Mouse (Mus musculus) adrenal gland, postnatal 4 days (tissue): ENCODE results near the gene Rtp3. TPM values are rescaled to one million over a fixed set of nuclear protein-coding genes. Genes with fewer than 3 reads are reported as not detected.

Source experiments
- DNase-seq, 2 experiments: peaks; one replicate each; pipeline ENCODE4 v3.0.0; 2021 to 2022; ENCODE audit warnings: low spot score in 2 of 2, mixed read lengths in 2 of 2
- long read RNA-seq, 2 experiments: library from polyadenylated mRNA; stranded (forward); transcript quantifications; one replicate each; pipeline ENCODE4 v2.0.0; 2021
- total RNA-seq, 2 experiments: library from RNA; stranded (reverse); gene quantifications; 2 replicates each; pipeline ENCODE4 v1.2.3; 2021

The Rtp3 gene
- 1 to 10 TPM; 2.1 to 7.6 TPM for total RNA-seq
- long read RNA-seq, experiment 1, partial matches to known transcripts, result 0 of 1 reads
- long read RNA-seq, experiment 1, other reads (novel, unspliced or antisense), result 0 of 1 reads
- long read RNA-seq, experiment 2, result 0 reads

- DNase-seq, result no peak
Measured at GRCm38 (mm10) chr9:110990204-110990603, at the start of gene Rtp3. Gene Rtp3, minus strand, starts transcription at chr9:110990583.

GRCm38 (mm10) chr9:111039966-111040365 is 49.6 kb upstream of the Rtp3 start:
- DNase-seq, result no peak

DNA sequence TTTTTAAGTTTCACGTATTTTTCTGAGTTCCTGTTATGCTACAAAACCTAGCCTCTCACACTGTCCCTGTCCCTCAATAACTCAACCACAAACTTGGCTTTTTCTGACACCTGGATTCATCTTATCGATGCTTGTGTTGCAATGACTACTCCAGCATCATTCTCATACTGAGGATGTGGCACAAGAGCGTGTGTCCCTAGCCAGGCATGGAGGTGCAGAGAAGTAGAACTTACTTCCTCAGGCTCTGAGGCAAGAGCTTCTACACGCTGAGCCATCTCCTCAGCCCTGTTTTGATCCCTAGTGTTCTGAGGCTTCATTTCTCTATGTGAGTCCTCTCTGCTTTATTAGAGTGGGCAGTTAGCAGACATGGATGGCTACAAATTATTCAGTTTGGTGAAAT is 43.3 kb upstream of the Rtp3 start:
- DNase-seq, result no peak

- no peak for DNase-seq
Measured at GRCm38 (mm10) chr9:111026791-111027190, 36.4 kb upstream of the Rtp3 start.

DNA sequence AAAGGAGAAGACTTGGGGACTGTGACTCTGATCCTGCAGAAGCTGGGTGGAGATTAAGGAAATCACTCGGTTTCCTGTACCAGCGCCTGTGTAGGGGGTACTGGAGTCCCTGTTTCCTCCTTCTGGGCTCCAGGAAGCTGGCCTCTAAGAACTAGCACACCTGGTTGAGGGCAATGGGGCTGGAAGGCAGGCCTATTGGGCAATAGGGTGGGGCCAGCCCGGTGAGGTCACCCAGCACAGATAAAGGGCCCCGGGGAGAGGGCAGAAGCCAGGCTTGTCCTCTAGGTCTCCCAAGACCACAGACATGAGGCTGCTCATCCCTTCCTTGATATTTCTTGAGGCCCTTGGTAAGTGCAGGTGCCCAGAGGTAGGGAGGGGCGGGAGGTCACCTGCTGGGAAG is 28.6 kb upstream of the Rtp3 start, which contains the start of gene Ltf:
Gene Ltf (plus strand): TSS at position 250 of the 400 bp plus-strand sequence.
- DNase-seq, result no peak

DNA sequence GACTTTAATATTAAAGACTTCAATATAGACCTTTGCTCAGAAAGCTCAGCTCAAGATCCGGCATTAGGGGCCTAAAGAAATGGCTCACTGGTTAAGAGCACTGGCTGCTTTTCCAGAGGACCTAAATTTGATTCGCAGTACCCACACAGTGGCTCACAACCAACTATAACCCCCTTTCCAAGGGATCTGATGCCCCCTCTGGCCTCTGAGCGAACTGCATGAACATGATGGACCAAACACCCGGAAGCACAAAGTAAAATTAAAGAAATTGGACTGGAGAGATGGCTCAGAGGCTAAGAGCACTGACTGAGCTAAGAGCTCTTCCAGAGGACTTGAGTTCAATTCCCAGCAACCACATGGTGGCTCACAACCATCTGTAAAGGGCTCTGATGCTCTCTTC is 25.3 kb upstream of the Rtp3 start:
- DNase-seq, result no peak

GRCm38 (mm10) chr9:111012041-111012440 is 21.7 kb upstream of the Rtp3 start:
- no peak for DNase-seq

DNA sequence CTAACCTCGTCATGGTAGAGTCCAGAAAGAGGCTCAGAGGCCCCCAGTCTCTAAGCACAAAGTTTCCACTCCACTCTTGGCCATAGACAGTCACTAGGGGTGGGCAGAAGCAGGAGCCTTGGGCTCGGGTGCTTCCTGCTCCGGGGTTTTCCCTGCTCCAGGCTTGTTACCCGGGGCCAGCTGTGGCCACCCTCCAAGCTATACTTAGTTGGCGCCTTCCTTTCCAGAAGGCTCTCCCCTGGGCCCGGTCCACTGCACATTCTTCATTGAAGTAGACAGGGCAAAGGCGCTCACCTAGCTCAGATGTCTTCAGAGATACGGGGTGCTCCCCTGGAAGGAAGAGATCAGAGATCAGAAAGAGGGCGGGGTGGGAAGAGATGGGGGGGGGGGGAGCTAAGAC is 21.2 kb upstream of the Rtp3 start:
- no peak for DNase-seq

DNA sequence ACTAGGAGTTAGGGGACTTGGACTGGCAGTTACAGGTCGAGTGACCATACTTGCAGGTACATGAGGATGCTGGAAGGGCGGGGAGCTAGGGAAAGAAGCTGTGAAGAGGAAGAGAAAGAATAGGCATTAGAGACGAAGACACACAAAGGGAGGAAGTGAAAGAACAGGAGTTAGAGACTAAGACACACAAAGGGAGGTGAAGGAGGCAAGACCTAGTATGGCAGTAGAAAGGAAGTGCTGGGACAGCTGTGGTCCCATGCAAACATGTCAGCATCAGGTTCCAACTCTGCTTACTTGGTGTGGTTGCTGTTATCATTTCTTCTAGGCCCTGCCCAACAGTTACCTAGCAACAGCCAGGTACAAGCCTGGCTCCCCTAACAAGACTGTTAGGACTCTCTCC is 19.4 kb upstream of the Rtp3 start:
- DNase-seq, result no peak

GRCm38 (mm10) chr9:111006544-111006943 is 16.2 kb upstream of the Rtp3 start:
- DNase-seq, result no peak

DNA sequence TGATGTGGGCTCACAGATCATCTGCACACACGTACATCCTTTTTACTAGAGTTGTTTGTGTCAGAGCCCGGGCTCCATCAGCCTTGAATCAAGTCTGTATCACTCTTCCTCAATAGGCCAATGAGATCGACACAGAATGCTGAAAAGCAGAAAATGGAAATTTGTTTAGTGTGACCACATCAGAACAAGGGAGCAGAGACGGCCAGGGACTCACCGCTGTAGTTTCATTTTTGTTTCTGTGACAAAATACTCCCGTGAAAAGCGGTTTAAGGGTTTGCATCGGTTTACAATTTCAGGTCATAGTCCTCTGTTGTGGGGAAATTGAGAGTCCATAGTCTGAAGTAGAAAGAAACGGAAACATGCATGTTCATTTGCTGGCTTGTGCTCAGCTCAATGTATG is 12.9 kb upstream of the Rtp3 start:
- DNase-seq, result no peak

DNA sequence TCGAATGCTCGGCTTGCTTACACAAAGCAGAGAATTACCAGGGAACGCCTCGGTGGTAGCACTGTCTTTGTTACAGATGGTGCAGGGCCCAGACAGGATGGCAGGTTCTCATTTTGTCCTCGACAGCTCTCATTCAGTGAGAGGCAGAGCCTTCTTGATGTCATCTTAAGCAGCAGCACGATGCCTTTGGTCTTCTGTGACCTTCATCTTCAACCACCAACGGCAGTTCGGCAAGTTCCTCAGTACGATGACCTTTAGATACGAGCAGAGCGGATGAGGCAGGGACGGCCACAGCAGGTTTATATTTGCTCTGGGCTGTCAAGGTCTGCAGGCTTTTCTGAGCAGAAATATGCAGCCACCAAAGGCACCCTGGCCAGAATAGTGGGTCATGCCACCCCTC is 11.2 kb upstream of the Rtp3 start:
- DNase-seq, result no peak

- no peak for DNase-seq
Measured at GRCm38 (mm10) chr9:110999856-111000255, 9.5 kb upstream of the Rtp3 start.

DNA sequence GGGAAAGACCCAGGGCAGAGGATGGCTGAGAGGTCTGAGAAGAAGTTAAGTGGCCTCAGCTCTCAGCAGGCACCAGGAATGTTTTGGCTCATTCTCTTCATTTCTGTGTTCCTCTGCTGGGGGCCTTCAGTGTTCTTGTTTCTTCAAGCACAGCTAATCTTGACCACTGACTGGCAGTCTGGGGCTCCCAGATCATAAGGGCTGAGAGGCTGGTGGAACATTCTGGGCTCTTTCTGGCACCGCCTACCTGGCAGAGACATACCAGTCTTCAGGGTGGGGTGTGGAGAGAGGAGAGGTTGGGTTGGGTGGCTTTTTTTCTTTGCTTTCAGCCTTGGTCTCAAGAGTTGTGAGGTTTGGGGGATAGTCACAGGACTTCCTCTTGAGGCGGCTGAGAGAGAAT is 8.7 kb upstream of the Rtp3 start:
- DNase-seq, result no peak

DNA sequence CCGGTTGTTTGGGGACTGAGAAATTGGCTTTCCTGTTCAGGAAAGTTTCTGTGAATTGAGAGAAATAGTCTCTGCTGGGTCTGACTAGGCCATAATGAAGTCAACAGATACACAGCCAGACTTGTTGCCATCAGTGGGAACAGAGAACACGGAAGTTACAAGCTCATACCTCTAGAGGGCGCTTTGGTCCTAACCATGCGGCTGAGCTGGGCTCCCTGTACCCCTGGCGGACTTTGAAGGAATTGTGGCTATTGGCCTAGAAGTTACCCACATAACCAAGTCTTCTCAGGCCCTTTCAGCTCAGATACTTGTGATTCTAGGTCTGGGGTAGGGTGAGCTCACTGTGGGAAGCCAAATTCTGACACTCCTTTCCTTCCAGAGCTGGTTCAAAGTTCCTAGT is 6.9 kb upstream of the Rtp3 start:
- peak; percentile 21 to 57 for DNase-seq

DNA sequence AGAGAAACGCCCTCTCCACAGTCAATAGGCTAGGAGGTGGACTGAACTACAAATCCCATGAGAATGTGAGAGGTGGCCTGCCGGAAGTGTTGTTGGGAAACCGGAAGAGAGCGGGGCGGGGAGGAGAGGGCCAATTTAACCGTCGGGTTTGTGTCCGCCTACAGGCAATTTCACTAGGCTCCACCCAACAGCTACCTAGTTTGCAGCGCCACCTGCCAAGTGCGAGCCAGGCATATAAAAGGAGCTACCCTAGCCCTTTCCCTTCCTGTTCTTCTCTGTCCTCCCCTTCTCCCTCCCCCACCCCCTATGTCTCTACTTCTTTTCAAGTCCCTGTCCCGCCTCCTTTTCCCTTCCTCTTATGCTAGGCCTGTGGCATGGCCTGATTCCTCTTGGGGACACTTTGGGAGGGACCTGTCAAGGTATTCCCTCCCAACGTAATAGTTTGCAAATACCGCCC is 4.4 kb upstream of the Rtp3 start:
- peak in 1 of 2 experiments; percentile 32 for DNase-seq

DNA sequence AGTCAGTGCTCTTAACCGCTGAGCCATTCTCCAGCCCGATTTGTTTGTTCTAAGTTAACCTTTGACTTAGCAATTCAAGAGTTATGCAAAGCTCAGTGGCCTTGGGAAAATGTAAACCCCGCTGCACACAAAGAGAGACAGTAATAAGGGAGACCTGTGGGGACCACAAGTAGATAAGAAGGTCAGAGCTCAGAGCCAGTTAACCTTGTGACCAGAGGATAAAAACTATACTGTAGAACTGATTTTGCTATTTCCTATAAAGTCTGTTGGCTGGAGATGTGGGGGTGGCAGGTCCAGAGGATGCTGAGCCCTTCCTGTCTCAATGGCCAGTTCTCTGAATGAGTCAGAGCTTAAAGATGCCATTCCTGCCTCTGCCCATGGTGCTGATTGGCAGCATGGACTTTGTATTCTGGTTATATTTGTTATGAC is 2.9 kb upstream of the Rtp3 start:
- DNase-seq, result no peak

GRCm38 (mm10) chr9:110989543-110989942 is 840 bp downstream of the Rtp3 start:
- no peak for DNase-seq

- DNase-seq, result no peak
Measured at GRCm38 (mm10) chr9:110989141-110989540, 1.2 kb downstream of the Rtp3 start.

DNA sequence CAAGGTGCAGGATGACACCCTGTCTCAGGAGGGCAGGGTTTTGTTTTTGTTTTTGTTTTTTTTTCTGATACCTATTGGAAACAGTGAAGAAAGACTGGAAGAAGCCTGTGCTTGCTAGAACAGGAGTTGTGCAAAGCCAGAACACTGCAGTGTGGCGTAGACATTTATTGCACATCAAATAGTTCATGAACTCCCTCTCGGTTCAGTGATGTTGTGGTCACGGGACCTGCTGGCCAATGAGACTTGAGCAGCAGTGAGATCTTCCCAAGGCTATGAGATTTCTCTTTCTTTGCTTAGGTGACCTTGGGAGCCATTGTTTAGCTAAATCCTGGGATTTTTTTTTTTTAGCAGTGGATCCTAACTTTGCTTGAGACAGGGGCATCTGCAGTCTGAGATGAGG is 2.3 kb downstream of the Rtp3 start:
- DNase-seq, result no peak

GRCm38 (mm10) chr9:110987331-110987730 is 3.1 kb downstream of the Rtp3 start:
- no peak for DNase-seq

DNA sequence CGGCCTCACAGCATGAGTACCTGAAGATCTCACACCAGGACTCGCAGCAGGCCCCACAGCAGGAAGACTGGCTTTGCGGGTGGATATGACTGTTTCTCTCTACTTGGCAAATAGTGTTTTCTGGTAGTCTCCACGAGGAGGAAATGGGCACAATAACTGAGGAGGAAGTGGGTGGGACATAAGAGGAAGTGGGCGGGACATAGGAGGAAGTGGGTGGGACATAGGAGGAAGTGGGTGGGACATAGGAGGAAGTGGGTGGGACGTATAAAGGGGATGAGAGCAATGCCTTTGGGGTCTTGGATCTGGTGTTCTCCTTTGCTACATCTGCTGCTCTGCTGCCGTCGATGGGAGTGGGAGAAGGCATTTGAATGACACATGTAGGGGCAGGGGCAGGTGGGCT is 4.4 kb downstream of the Rtp3 start:
- DNase-seq, result no peak

GRCm38 (mm10) chr9:110985541-110985940 is 4.8 kb downstream of the Rtp3 start:
- DNase-seq, result no peak

DNA sequence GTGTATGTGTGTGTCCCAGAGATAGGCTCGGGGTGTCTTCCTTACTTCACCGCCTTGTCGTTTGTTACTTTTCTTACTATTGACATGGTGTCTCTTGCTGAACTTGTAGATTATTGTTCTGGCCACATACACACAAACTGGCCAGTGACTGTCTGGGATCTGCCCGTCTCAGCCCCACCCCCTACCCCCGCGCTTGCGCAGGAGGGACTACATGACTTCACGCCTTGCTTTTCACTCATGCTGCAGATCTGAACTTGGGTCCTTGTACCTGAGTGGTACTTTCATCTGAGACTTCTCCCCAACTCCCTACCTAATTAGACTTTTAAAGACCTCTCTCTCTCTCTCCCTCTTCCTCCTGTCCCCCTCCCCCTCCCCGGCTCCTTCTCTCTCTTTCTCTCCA is 6.3 kb downstream of the Rtp3 start:
- DNase-seq, result no peak
